Mouse (Mus musculus) stomach, postnatal 0 days (tissue): Measurements from ENCODE around the gene Prr15. TPM values are rescaled to one million over a fixed set of nuclear protein-coding genes. Genes with fewer than 3 reads are reported as not detected.
A peak's percentile ranks its signal among the peaks of the same experiment; 100 is the strongest.

Source experiments
- ATAC-seq: fragments of 200-750 bp; cut with Nextera tagmentation; 2 replicates; pipeline ENCODE4 v1.8.0; 2017; ENCODE audit not compliant: low FRiP score, low TSS enrichment
- DNase-seq: peaks from one replicate; pipeline ENCODE4 v3.0.0-alpha.2; 2016; ENCODE audit warnings: low spot score
- H3K27ac ChIP-seq: fragments of 300-500 bp; sonication (generic); replicated peaks from 2 replicates; pipeline ENCODE4 v1.5.1; 2014; ENCODE audit warnings: mild to moderate bottlenecking, control low read depth
- H3K27me3 ChIP-seq: fragments of 300-500 bp; sonication (generic); 2 replicates; pipeline ENCODE4 v1.6.1; 2014; ENCODE audit warnings: low read length; ENCODE audit not compliant: control insufficient read depth, insufficient read depth
- H3K36me3 ChIP-seq: fragments of 300-500 bp; sonication (generic); 2 replicates; pipeline ENCODE4 v1.6.1; 2014; ENCODE audit warnings: low read length, mixed read lengths; ENCODE audit not compliant: control insufficient read depth, insufficient read depth
- H3K4me1 ChIP-seq: fragments of 300-500 bp; sonication (generic); replicated peaks from 2 replicates; pipeline ENCODE4 v1.6.1; 2014; ENCODE audit warnings: antibody characterized with exemption; ENCODE audit not compliant: control insufficient read depth, insufficient read depth
- H3K4me2 ChIP-seq: fragments of 300-500 bp; sonication (generic); replicated peaks from 2 replicates; pipeline ENCODE4 v1.6.1; 2014; ENCODE audit warnings: low read depth, mild to moderate bottlenecking, control low read depth, moderate library complexity
- H3K4me3 ChIP-seq: fragments of 300-500 bp; sonication (generic); 2 replicates; pipeline ENCODE4 v1.5.1; 2014; ENCODE audit warnings: low read depth, low read length, control low read depth
- H3K9ac ChIP-seq: fragments of 300-500 bp; sonication (generic); 2 replicates; pipeline ENCODE4 v1.6.1; 2014; ENCODE audit warnings: mild to moderate bottlenecking, low read length, control low read depth, mixed read lengths
- H3K9me3 ChIP-seq: fragments of 300-500 bp; sonication (generic); 2 replicates; pipeline ENCODE4 v1.6.1; 2016; ENCODE audit warnings: low read length; ENCODE audit not compliant: control insufficient read depth
- CTCF ChIP-seq: IDR thresholded peaks from 2 replicates; pipeline ENCODE4 v1.5.1; 2016; ENCODE audit warnings: antibody characterized with exemption, low read depth, mild to moderate bottlenecking, moderate library complexity
- EP300 ChIP-seq: optimal IDR thresholded peaks from 2 replicates; pipeline ENCODE3; 2016; ENCODE audit warnings: antibody characterized with exemption
- WGBS: fragments of 180-500 bp; shearing (Covaris S2); extraction: QIAGEN DNeasy Blood & Tissue Kit; methylation state at CpG from one replicate; pipeline ENCODE4 v1.1.7; 2014; 5-methylcytosine and 5-hydroxymethylcytosine counted together
- polyA plus RNA-seq: library from polyadenylated mRNA; unstranded; fragments of >200 nt; fragmentation: Nextera tagmentation; extraction: Ambion mirVana; gene quantifications from 2 replicates; pipeline ENCODE4 v1.2.1, GENCODE M21; 2015

The Prr15 gene
- polyA plus RNA-seq, 1 experiment from 2014 or later, result 8.2 TPM

DNA sequence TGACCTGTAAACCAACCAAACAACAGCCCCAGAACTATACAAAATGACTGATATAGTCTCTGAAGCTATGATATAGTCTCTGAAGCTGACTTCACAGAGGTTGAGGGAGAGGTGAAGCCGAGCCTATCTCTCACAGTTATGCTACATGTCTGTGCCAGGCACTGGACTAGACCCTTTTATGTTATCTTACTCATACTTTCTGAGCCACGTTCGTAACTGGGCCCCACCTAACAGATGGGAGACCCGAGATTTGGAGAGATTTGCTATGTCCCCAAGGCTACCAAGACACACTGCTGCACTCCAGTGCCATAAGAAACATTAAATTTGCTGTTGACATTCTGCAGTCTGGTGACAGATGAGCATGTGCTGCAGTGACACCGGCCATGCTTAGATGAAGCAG is 41.0 kb downstream of the Prr15 start:
- no peaks in the 10 kb centered on the region for H3K36me3 ChIP-seq
- ATAC-seq, result no peak
- no peaks in the 10 kb centered on the region for H3K9me3 ChIP-seq
- H3K4me2 ChIP-seq, result no peak overlapping the region
- H3K9ac ChIP-seq, result no peak overlapping the region
- 63% methylated on average over 5 of the region's 5 CpGs for WGBS
- TF ChIP-seq CTCF (no peak), EP300 (no peak)
- no peak overlapping the region for H3K27ac ChIP-seq
- no peaks in the 10 kb centered on the region for H3K27me3 ChIP-seq
- H3K4me1 ChIP-seq, result no peaks in the 10 kb centered on the region
- no peak overlapping the region for H3K4me3 ChIP-seq
- no peak for DNase-seq

DNA sequence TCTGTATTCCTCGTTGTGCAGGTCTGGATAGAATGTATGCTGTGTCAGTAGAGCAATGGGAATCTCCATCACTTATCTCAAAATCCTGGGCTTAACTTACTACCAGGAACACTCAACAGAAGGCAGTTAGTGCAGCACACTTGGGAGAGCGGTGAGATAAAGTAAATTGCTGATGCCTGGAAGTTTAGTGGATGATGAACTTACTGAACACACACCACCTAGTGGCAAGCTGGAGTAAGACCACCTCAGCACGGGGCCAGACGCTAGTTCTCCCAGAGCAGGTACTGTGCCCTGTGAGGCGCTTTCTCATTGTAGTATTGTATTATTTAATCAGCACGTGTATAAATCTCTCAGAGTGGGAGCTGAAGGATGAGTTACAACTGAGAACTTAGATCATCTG is 42.4 kb downstream of the Prr15 start:
- H3K4me1 ChIP-seq, result no peaks in the 10 kb centered on the region
- H3K9ac ChIP-seq, result no peak overlapping the region
- ATAC-seq (peak; percentile 66), DNase-seq (peak; percentile 71)
- H3K36me3 ChIP-seq, result no peaks in the 10 kb centered on the region
- peak; percentile 88 for TF ChIP-seq CTCF
- no peak for TF ChIP-seq EP300
- no peak overlapping the region for H3K4me2 ChIP-seq
- H3K27ac ChIP-seq, result no peak overlapping the region
- no peaks in the 10 kb centered on the region for H3K9me3 ChIP-seq
- no peaks in the 10 kb centered on the region for H3K27me3 ChIP-seq
- H3K4me3 ChIP-seq, result no peak overlapping the region
- 9% methylated on average over 6 of the region's 6 CpGs for WGBS

DNA sequence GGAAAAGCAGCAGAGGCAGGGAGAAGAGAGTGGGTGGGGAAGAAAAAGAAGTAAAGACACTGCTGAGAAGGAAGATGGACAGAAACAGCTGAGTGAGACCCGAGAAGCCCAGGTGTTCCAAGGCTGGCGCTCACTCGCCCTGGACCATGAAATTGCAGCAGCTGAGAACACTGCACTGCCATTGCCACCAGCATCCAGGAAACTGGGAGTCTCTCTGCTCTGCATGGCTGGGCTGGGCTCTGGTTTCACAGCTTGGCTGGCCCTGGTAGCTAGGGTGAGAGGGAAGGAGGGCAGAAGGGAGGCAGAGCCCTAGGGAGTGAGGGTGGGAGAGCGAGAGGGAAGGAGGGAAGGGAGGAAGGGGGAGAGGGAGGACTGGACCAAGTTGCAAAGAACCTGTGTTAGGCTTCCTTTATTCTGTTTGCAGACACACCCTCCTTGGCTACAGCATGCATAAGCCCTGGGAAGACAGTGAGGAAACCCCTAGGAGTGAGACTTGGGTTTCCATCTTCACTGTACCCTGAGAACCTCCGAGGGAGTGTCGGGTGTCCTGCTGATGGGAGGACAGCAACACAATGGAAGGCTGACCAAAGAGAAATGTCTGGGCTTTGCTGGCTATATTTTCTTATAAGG is 44.4 kb downstream of the Prr15 start:
- DNase-seq, result no peak
- Histone ChIP-seq H3K9ac (no peak overlapping the region), H3K4me2 (no peak overlapping the region), H3K36me3 (no peaks in the 10 kb centered on the region), H3K27ac (no peak overlapping the region), H3K9me3 (no peaks in the 10 kb centered on the region), H3K27me3 (no peaks in the 10 kb centered on the region), H3K4me1 (no peaks in the 10 kb centered on the region), H3K4me3 (no peak overlapping the region)
- no peak for ATAC-seq
- 58% methylated on average over 6 of the region's 6 CpGs for WGBS
- TF ChIP-seq CTCF (no peak), EP300 (no peak)

DNA sequence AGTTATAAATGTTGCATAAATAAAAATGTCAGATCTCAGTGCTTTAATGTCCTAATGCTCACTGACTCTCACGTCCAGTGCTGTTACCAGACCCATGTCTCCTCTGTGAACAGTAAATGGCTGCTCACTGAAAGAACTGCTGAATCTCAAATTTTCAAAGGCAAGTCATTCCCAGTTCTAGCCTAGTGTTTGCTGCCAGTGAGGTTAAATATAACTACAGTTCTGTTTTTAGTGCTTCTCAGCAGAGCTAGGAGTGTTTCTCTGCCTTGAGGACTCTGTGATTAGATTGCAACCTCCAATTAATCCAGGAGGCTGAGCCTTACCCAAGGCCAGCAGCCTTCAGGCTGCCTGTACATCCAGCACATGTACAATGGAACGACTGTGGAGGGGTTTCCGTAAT is 46.2 kb downstream of the Prr15 start:
- Histone ChIP-seq H3K27ac (no peak overlapping the region), H3K4me2 (no peak overlapping the region), H3K27me3 (no peaks in the 10 kb centered on the region), H3K9ac (no peak overlapping the region), H3K9me3 (no peaks in the 10 kb centered on the region), H3K4me1 (no peaks in the 10 kb centered on the region), H3K36me3 (no peaks in the 10 kb centered on the region), H3K4me3 (no peak overlapping the region)
- no peak for ATAC-seq
- no peak for DNase-seq
- no peak for TF ChIP-seq CTCF
- no peak for TF ChIP-seq EP300
- 91% methylated on average over 3 of the region's 3 CpGs for WGBS

DNA sequence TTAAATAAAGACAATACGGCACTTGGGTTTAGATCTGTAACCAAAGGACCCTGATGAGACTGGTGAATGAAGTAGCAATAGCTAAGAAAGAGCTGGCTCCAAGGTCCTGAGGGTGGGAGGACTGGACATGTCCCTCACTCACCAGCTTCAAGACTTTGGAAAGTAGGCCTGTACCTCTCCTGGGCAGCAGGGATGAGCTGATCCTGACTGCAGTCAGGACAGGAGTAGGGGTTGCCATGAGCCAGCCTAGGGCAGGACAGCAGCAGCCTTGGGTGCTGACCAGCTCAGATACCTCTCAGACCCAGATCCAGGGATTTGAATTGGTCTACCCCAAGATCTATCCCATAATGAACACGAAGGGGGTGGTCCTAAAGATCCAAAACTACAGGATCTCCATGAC is 53.7 kb downstream of the Prr15 start:
- Histone ChIP-seq H3K9me3 (no peaks in the 10 kb centered on the region), H3K27ac (no peak overlapping the region), H3K4me2 (no peak overlapping the region), H3K9ac (no peak overlapping the region), H3K4me3 (no peak overlapping the region), H3K4me1 (no peaks in the 10 kb centered on the region), H3K36me3 (no peaks in the 10 kb centered on the region), H3K27me3 (no peaks in the 10 kb centered on the region)
- DNase-seq (no peak), ATAC-seq (no peak)
- TF ChIP-seq CTCF (no peak), EP300 (no peak)
- WGBS, result 77% methylated on average over 2 of the region's 2 CpGs

Other genes with a start within 250 kb of the Prr15 start
- 0.32 and 0.52 TPM in 2 replicates for gene Wipf3, start 103.8 kb downstream of the Prr15 start, polyA plus RNA-seq
- gene Scrn1, start 240.7 kb downstream of the Prr15 start, polyA plus RNA-seq, result 3.4 and 5.7 TPM in 2 replicates